Mouse (Mus musculus): Measurements from ENCODE around the gene Vegfa.
"Not testable (repeated sequence)": the region's sequence is repeated elsewhere in the genome, so short reads cannot be mapped to it uniquely, and the experiment has no call there.

The Vegfa gene

DNA sequence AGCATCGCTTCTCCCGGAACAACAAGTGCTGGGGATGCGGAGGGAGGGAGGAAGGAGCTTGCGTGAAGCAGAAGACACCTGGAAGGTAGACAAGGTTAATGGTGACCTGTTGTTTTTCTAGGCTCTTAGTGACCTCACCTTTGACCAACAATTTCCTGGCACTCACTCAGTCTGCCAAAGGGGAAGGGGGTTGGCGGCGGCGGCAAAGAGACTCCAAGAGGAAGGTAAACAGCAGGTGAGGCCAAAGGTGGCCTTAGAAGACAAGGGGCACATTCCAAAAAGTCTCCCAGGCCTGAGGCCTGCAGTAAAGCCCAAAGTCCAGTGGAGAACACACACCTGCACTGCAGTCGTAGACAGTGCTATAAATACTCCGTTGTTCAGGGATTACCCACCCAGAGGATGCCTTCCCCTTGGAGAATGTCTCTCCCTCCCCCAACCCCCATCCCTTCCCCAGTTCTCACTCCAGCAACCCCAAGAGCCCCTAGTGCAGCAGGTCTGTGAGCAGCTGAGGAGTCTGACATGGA, 35.2 kb downstream of the Vegfa start:
- no peak for DNase-seq (ENCODE audit: low spot score in 2 of 2)

GRCm38 (mm10) chr17:45994281-45994817, 37.8 kb downstream of the Vegfa start:
- DNase-seq (ENCODE audit: low spot score in 2 of 2): no peak

DNA sequence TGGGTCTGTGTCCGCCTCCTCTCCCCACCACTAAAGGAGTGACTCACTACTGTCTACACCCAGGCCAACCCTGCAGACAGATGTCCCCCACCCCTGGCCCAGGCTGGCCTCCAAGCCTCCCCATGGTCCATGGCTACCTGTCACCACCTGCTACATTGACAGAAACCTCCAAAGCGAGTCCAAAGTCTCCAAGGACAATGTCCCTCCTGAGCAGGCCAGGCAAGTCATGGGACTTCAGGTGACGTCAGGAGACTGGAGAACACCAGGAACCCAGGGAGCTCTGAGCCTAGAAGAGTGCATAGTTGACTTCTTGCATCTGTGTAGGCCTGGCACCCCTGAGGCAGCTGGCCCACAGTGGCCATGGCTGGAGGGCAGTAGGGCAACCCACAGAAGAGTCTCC, 45.3 kb downstream of the Vegfa start:
- DNase-seq (ENCODE audit: low spot score in 2 of 2): no peak

DNA sequence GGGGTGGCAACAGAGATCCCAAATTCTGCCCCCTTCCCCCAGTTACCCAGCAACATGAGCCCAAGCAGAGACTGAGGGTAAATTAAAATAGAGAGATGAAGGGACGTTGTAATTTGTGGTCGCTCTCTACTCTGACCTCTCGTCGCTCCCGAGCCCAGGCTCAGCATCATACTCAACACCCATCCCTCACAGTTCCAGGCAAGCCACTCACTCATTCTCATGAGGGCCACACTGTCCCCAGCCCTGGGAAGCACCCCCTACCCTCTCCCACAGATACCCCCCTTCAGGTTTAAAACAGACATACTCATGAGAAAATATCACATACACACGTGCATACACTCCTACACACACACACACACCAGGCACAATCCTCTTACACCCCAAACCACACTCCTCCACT, 45.8 kb downstream of the Vegfa start:
- DNase-seq (ENCODE audit: low spot score in 2 of 2): no peak

- DNase-seq (ENCODE audit: low spot score in 2 of 2): not testable (repeated sequence)
Observed at GRCm38 (mm10) chr17:45983185-45983584, 49.0 kb downstream of the Vegfa start.

DNA sequence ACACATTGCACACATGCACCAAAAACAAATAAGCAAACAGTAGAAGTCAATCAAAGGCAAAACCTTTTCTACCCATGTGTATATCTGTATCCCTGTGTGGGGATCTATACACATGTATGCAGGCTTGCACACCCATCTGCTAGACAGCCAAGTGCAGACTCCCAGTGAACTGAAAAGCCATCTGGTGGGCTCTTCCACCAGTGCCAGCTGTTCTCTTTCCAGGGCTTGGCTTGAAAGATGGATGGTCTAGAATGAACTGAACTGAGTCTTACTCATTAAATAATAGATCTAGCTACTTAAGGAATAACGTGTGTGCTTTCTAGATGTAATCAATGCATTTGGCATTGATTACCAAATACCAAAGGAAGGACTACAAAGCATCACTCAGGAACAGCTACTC, 50.3 kb downstream of the Vegfa start:
- DNase-seq (ENCODE audit: low spot score in 2 of 2): no peak

DNA sequence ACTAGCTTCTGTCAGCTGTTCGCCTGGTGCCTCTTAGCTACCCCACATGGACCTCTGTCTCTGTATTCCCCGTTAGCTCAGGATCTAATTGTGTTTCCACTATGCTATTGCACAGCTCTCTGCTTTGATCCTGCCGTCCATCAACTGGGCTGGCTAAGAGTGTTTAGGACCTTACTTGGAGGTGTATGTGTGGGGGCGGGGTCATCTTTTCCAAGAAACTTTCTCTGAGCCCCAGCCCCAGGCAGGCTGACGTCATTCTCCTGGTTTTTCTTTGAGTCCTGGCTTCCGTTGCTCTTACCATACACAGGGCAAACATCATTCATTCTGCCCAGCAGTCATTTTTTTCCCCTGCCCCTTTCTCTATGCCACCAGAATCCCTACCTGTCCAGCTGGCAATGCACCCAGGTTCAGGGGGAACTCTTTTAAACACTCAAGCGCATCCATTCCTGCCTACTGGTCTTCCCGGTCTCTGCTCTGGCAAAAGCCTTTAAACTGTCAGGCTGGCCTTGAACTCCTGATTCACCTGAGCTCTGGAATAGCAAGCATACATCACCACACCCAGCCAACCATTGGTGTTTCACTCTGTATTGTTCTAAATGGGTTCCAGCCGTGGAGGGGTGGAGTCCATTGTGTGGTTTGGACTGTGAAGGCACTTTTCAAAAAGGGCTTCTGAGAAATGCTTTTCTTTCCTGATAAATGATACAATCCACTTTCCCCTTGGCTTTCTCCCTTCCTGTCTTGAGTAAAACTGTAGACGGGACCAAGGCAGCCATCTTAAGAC, 53.0 kb downstream of the Vegfa start:
- no peak for DNase-seq (ENCODE audit: low spot score in 2 of 2)

- DNase-seq (ENCODE audit: low spot score in 2 of 2): peak; percentile 39 to 67
Observed at GRCm38 (mm10) chr17:45974461-45974860, 57.7 kb downstream of the Vegfa start.

DNA sequence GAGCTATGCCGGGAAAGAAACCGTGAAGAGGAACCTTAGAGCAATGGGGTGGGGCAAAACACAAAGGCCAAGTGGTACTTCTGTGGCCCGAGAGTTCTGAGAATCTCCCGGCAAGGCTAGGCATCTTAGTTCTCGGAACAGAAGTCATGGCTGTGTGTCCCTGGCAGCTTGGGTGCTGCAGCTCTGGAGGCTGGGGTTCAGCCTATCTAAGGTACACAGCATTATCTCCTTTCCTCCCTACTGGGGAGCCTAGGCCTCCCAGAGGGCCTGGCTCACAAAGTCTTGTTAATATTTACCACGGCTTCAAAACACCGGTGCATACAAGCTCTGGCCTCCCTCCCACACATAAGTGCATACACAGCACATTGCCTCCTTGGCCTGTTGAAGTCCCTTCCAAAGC, 59.0 kb downstream of the Vegfa start:
- no peak for DNase-seq (ENCODE audit: low spot score in 2 of 2)

GRCm38 (mm10) chr17:45972405-45972804, 59.8 kb downstream of the Vegfa start:
- DNase-seq (ENCODE audit: low spot score in 2 of 2): no peak

GRCm38 (mm10) chr17:45971800-45972199, 60.4 kb downstream of the Vegfa start:
- no peak for DNase-seq (ENCODE audit: low spot score in 2 of 2)

DNA sequence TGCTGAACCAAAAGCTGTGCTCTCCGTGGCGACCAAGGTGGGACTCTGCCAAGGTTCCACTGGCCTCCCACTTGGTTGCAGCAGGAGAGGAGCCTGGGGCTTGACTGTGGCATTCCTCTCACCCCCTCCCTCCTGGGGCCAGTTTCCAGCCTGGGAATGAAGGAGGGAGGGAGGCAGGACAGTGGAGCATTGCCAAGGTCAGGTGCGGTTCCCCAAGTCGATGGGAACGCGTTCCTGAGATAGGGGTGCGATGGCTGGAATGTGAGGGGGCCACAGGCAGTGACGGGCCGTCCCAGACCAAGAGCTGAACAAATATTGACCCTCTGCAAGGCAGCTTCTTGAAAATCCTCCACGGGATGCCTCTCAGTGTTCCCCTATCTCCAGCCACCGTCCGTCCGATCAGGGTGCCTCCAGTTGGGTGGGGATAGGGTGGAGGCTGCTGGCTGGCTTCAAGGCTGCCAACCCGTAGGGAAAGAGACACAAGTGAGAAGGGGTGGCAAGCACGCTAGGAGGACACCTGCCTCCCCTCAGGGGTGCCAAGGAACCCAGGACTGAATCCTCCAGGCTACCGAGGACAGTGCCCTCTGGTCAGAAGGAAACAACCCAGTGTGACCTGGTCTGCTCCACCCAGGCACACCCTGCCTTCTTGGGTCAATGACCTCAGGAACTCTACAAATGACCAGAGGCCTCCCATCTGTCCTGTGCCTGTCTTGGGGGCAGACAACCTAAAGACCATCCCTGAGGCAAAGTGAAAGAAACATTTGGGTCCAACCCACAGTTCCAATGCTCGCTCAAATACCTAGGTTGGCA, 61.2 kb downstream of the Vegfa start:
- no peak for DNase-seq (ENCODE audit: low spot score in 2 of 2)

GRCm38 (mm10) chr17:45969596-45969995, 62.6 kb downstream of the Vegfa start:
- DNase-seq (ENCODE audit: low spot score in 2 of 2): no peak

DNA sequence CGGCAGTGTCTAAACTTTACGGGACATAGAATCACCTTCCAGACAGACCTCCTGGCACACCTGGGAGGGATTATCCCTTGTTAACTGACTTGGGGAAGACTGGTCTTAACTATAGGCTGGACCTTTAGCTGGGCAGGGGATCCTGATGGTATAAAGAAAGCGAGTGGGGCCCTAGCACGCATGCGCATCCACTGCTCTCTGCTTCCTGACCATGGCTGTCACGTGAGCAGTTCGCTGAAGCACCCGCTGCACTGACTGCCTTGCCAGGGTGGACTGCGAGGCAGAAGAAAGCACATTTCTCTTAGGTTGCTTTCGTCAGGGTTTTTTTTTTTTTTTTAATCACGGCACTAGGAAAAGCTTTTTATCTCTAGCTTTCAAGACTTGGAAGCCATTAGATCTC, 63.8 kb downstream of the Vegfa start:
- no peak for DNase-seq (ENCODE audit: low spot score in 2 of 2)
